Mouse (Mus musculus): Measurements from ENCODE around the gene Acyp1. TPM values are rescaled to one million over a fixed set of nuclear protein-coding genes. Genes with fewer than 3 reads are reported as not detected.
A peak's percentile ranks its signal among the peaks of the same experiment; 100 is the strongest.

The Acyp1 gene
- polyA plus RNA-seq, 1 experiment from 2014 or later: 70.0 TPM

GRCm38 (mm10) chr12:85269821-85270220 is 18.4 kb downstream of the Acyp1 start:
- Histone ChIP-seq H3K4me3 (peak overlapping the region; percentile 58), H3K36me3 (peaks cover 4% of the 10 kb centered on the region; the same call in 1 of the 2 replicates), H3K4me1 (replicated peaks) (0 out of 2 replicates have a peak, but pooled peaks cover 5% of the 10 kb centered on the region), H3K27me3 (replicated peaks) (no peaks in the 10 kb centered on the region), H3K9ac (peak overlapping the region; percentile 54), H3K4me2 (peak overlapping the region; percentile 69), H3K9me3 (replicated peaks) (no peaks in the 10 kb centered on the region), H3K27ac (ENCODE audit: poor library complexity, severe bottlenecking) (peak overlapping the region; percentile 19; the same call in 1 of the 2 replicates)
- WGBS: 50% methylated on average over 3 of the region's 3 CpGs
- ATAC-seq (ENCODE audit: insufficient number of reproducible peaks, low FRiP score): no peak; the same call in 1 of the 2 replicates

GRCm38 (mm10) chr12:85266248-85266647 is 22.0 kb downstream of the Acyp1 start:
- H3K4me1 ChIP-seq (replicated peaks): peaks cover 9% of the 10 kb centered on the region; the same call in 1 of the 2 replicates
- no peaks in the 10 kb centered on the region for H3K9me3 ChIP-seq (replicated peaks)
- no peak for ATAC-seq (ENCODE audit: insufficient number of reproducible peaks, low FRiP score)
- peaks cover 5% of the 10 kb centered on the region; the same call in 1 of the 2 replicates for H3K36me3 ChIP-seq
- WGBS: 82% methylated on average over 3 of the region's 3 CpGs
- H3K27me3 ChIP-seq (replicated peaks): no peaks in the 10 kb centered on the region
- H3K4me2 ChIP-seq: no peak overlapping the region
- no peak overlapping the region for H3K4me3 ChIP-seq
- H3K9ac ChIP-seq: no peak overlapping the region
- H3K27ac ChIP-seq (ENCODE audit: poor library complexity, severe bottlenecking): no peak overlapping the region

GRCm38 (mm10) chr12:85264940-85265339 is 23.3 kb downstream of the Acyp1 start:
- Histone ChIP-seq H3K36me3 (peaks cover 8% of the 10 kb centered on the region; the same call in 1 of the 2 replicates), H3K9ac (no peak overlapping the region), H3K9me3 (replicated peaks) (no peaks in the 10 kb centered on the region), H3K27ac (ENCODE audit: poor library complexity, severe bottlenecking) (no peak overlapping the region), H3K27me3 (replicated peaks) (no peaks in the 10 kb centered on the region), H3K4me1 (replicated peaks) (peaks cover 9% of the 10 kb centered on the region; the same call in 1 of the 2 replicates), H3K4me2 (no peak overlapping the region), H3K4me3 (no peak overlapping the region)
- 47% methylated on average over 7 of the region's 7 CpGs for WGBS
- no peak for ATAC-seq (ENCODE audit: insufficient number of reproducible peaks, low FRiP score)

GRCm38 (mm10) chr12:85264531-85264930 is 23.7 kb downstream of the Acyp1 start:
- H3K27me3 ChIP-seq (replicated peaks): no peaks in the 10 kb centered on the region
- WGBS: 80% methylated on average over 8 of the region's 8 CpGs
- no peak overlapping the region for H3K4me3 ChIP-seq
- H3K4me2 ChIP-seq: no peak overlapping the region
- H3K4me1 ChIP-seq (replicated peaks): peaks cover 9% of the 10 kb centered on the region; the same call in 1 of the 2 replicates
- no peak for ATAC-seq (ENCODE audit: insufficient number of reproducible peaks, low FRiP score)
- no peaks in the 10 kb centered on the region for H3K9me3 ChIP-seq (replicated peaks)
- no peak overlapping the region for H3K9ac ChIP-seq
- peaks cover 8% of the 10 kb centered on the region; the same call in 1 of the 2 replicates for H3K36me3 ChIP-seq
- H3K27ac ChIP-seq (ENCODE audit: poor library complexity, severe bottlenecking): no peak overlapping the region

GRCm38 (mm10) chr12:85263190-85263589 is 25.0 kb downstream of the Acyp1 start:
- no peak overlapping the region for H3K4me2 ChIP-seq
- peaks cover 9% of the 10 kb centered on the region; the same call in 1 of the 2 replicates for H3K4me1 ChIP-seq (replicated peaks)
- ATAC-seq (ENCODE audit: insufficient number of reproducible peaks, low FRiP score): no peak
- H3K4me3 ChIP-seq: no peak overlapping the region
- H3K27me3 ChIP-seq (replicated peaks): no peaks in the 10 kb centered on the region
- WGBS: 73% methylated on average over 5 of the region's 5 CpGs
- peaks cover 14% of the 10 kb centered on the region; the same call in 1 of the 2 replicates for H3K36me3 ChIP-seq
- H3K9me3 ChIP-seq (replicated peaks): no peaks in the 10 kb centered on the region
- H3K27ac ChIP-seq (ENCODE audit: poor library complexity, severe bottlenecking): no peak overlapping the region
- no peak overlapping the region for H3K9ac ChIP-seq

- Histone ChIP-seq H3K9me3 (replicated peaks) (no peaks in the 10 kb centered on the region), H3K27ac (ENCODE audit: poor library complexity, severe bottlenecking) (no peak overlapping the region), H3K27me3 (replicated peaks) (no peaks in the 10 kb centered on the region), H3K4me2 (no peak overlapping the region), H3K9ac (no peak overlapping the region), H3K4me3 (no peak overlapping the region), H3K4me1 (replicated peaks) (peaks cover 9% of the 10 kb centered on the region; the same call in 1 of the 2 replicates), H3K36me3 (peaks cover 14% of the 10 kb centered on the region; the same call in 1 of the 2 replicates)
- WGBS: 62% methylated on average over 10 of the region's 10 CpGs
- no peak for ATAC-seq (ENCODE audit: insufficient number of reproducible peaks, low FRiP score)
Measured at GRCm38 (mm10) chr12:85262489-85262888, 25.7 kb downstream of the Acyp1 start.

GRCm38 (mm10) chr12:85257008-85257639 is 31.1 kb downstream of the Acyp1 start:
- H3K27me3 ChIP-seq (replicated peaks): no peaks in the 10 kb centered on the region
- WGBS: 53% methylated on average over 7 of the region's 7 CpGs
- H3K4me1 ChIP-seq (replicated peaks): peaks cover 3% of the 10 kb centered on the region; the same call in 1 of the 2 replicates
- peak overlapping the region; percentile 52; the same call in 1 of the 2 replicates for H3K27ac ChIP-seq (ENCODE audit: poor library complexity, severe bottlenecking)
- H3K9ac ChIP-seq: no peak overlapping the region
- peak; percentile 66 for ATAC-seq (ENCODE audit: insufficient number of reproducible peaks, low FRiP score)
- no peaks in the 10 kb centered on the region for H3K9me3 ChIP-seq (replicated peaks)
- H3K36me3 ChIP-seq: peaks cover 12% of the 10 kb centered on the region; the same call in 1 of the 2 replicates
- no peak overlapping the region for H3K4me3 ChIP-seq
- no peak overlapping the region for H3K4me2 ChIP-seq

- WGBS: 63% methylated on average over 7 of the region's 7 CpGs
- H3K9ac ChIP-seq: no peak overlapping the region
- H3K4me1 ChIP-seq (replicated peaks): peaks cover 3% of the 10 kb centered on the region; the same call in 1 of the 2 replicates
- peak overlapping the region; percentile 52 for H3K27ac ChIP-seq (ENCODE audit: poor library complexity, severe bottlenecking)
- peaks cover 9% of the 10 kb centered on the region; the same call in 1 of the 2 replicates for H3K36me3 ChIP-seq
- peak; percentile 64; the same call in 1 of the 2 replicates for ATAC-seq (ENCODE audit: insufficient number of reproducible peaks, low FRiP score)
- no peaks in the 10 kb centered on the region for H3K9me3 ChIP-seq (replicated peaks)
- H3K4me2 ChIP-seq: no peak overlapping the region
- H3K27me3 ChIP-seq (replicated peaks): no peaks in the 10 kb centered on the region
- H3K4me3 ChIP-seq: no peak overlapping the region
Measured at GRCm38 (mm10) chr12:85256074-85256751, 32.0 kb downstream of the Acyp1 start.

- Histone ChIP-seq H3K4me3 (no peak overlapping the region), H3K36me3 (peaks cover 21% of the 10 kb centered on the region), H3K9me3 (replicated peaks) (peaks cover 4% of the 10 kb centered on the region; the same call in 1 of the 2 replicates), H3K4me2 (no peak overlapping the region), H3K27me3 (replicated peaks) (no peaks in the 10 kb centered on the region), H3K27ac (ENCODE audit: poor library complexity, severe bottlenecking) (no peak overlapping the region), H3K4me1 (replicated peaks) (peaks cover 3% of the 10 kb centered on the region; the same call in 1 of the 2 replicates), H3K9ac (no peak overlapping the region)
- ATAC-seq (ENCODE audit: insufficient number of reproducible peaks, low FRiP score): no peak
- WGBS: 77% methylated on average over 3 of the region's 3 CpGs
Measured at GRCm38 (mm10) chr12:85252083-85252482, 36.2 kb downstream of the Acyp1 start.

- 0 out of 2 replicates have a peak, but pooled peaks cover 5% of the 10 kb centered on the region for H3K4me1 ChIP-seq (replicated peaks)
- no peak overlapping the region for H3K4me3 ChIP-seq
- no peaks in the 10 kb centered on the region for H3K27me3 ChIP-seq (replicated peaks)
- no peak overlapping the region for H3K27ac ChIP-seq (ENCODE audit: poor library complexity, severe bottlenecking)
- ATAC-seq (ENCODE audit: insufficient number of reproducible peaks, low FRiP score): no peak
- no peak overlapping the region for H3K4me2 ChIP-seq
- H3K9me3 ChIP-seq (replicated peaks): no peaks in the 10 kb centered on the region
- no peak overlapping the region for H3K9ac ChIP-seq
- WGBS: 89% methylated on average over 5 of the region's 5 CpGs
- peaks cover 12% of the 10 kb centered on the region for H3K36me3 ChIP-seq
Measured at GRCm38 (mm10) chr12:85237553-85237952, 50.7 kb downstream of the Acyp1 start.

Data from heart, embryonic 12.5 days (tissue).